Mouse (Mus musculus) yolk sac, embryonic 10.5 days (tissue): ENCODE measurements around the gene Neil1.

Experiments
- DNase-seq: peaks from one replicate; pipeline ENCODE4 v3.0.0-alpha.2; 2017; ENCODE audit warnings: low spot score

Gene Neil1

DNA sequence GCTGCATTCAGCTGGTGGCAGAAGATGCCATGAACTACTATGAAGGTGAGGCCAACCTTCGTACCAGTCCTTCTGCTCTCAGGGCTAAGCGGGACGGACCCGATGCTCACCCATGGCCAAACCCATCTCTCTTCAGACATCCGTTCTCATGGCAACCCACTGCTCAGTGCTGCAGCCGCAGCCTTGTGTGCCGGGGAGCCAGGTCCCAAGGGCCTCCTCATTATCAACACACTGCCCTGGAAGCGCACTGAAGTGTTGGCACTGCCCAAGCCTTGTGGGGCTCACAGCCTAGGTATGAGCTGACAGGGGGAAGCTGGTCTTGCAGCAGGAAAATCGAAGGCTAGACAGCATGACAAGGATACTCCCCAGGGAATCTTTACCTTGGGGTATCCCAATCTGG lies 9.0 kb downstream of the Neil1 start:
- no peak for DNase-seq

- no peak for DNase-seq
Observed at GRCm38 (mm10) chr9:57138507-57138906, 9.6 kb downstream of the Neil1 start.

DNA sequence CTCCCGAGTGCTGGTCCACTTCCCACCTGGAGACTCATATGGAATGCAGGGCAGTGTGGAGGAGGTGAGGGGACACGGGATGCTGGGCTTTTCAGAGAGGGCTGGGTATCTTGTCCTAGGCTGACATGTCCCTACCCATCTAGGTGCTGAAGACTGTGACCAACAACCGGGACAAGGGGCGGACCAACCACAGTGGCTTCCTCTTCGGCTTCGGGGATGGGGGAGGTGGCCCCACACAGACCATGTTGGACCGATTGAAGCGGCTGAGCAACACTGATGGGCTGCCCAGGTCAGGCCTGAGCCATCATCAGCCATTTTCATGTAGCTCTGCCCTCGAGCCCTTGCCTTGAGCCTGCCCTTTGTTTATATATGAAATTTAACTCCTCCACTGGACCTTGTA lies 10.3 kb downstream of the Neil1 start:
- DNase-seq = no peak

- no peak for DNase-seq
Observed at GRCm38 (mm10) chr9:57137246-57137645, 10.9 kb downstream of the Neil1 start.

GRCm38 (mm10) chr9:57130577-57131433 lies 17.3 kb downstream of the Neil1 start, which contains the start of gene Man2c1:
TSS of gene Man2c1 (plus strand) at chr9:57130690.
- DNase-seq = peak; percentile 92

GRCm38 (mm10) chr9:57129641-57130040 lies 18.5 kb downstream of the Neil1 start:
- DNase-seq = no peak

- DNase-seq = no peak
Observed at GRCm38 (mm10) chr9:57117261-57117755, 30.8 kb downstream of the Neil1 start.
